Mouse (Mus musculus): ENCODE results near the gene Olfr355. TPM values are rescaled to one million over a fixed set of nuclear protein-coding genes. Genes with fewer than 3 reads are reported as not detected.

Olfr355 gene
- not detected in 2 replicates for polyA plus RNA-seq (2014; fragmentation: Nextera tagmentation; extraction: Ambion mirVana)

GRCm38 (mm10) chr2:36928797-36929196, at the start of gene Olfr355:
Olfr355 (minus strand) TSS chr2:36928897.
- Histone ChIP-seq H3K9ac (ENCODE audit: low read length) (no peak within 1 kb of the TSS), H3K27me3 (replicated peaks; ENCODE audit: control insufficient read depth, insufficient read depth, low read length) (no peaks in the 10 kb centered on the region), H3K36me3 (ENCODE audit: control insufficient read depth, insufficient read depth, low read length) (no peaks in the 10 kb centered on the region), H3K9me3 (ENCODE audit: control insufficient read depth, low read length) (no peaks in the 10 kb centered on the region), H3K27ac (ENCODE audit: low read depth) (no peak within 1 kb of the TSS), H3K4me2 (ENCODE audit: low read length) (no peak within 1 kb of the TSS), H3K4me3 (ENCODE audit: low read depth, low read length) (no peak within 1 kb of the TSS), H3K4me1 (replicated peaks; ENCODE audit: control insufficient read depth, insufficient read depth, low read length) (no peaks in the 10 kb centered on the region)
- ATAC-seq (replicated peaks; ENCODE audit: low FRiP score, low TSS enrichment, low read depth) = no peak
- no peak for DNase-seq (ENCODE audit: low spot score)

- 70% methylated on average over 2 of the region's 2 CpGs for WGBS
Observed at GRCm38 (mm10) chr2:36936821-36937220, 8.1 kb upstream of the Olfr355 start, which contains the start of gene Olfr356. Olfr356 (plus strand) TSS chr2:36937121.

GRCm38 (mm10) chr2:36905380-36905779, 23.3 kb downstream of the Olfr355 start, which contains the start of gene Olfr354:
Olfr354 (plus strand) TSS chr2:36905680.
- H3K27ac ChIP-seq (ENCODE audit: low read depth) = no peak within 1 kb of the TSS
- H3K27me3 ChIP-seq (replicated peaks; ENCODE audit: control insufficient read depth, insufficient read depth, low read length) = no peaks in the 10 kb centered on the region
- H3K4me3 ChIP-seq (ENCODE audit: low read depth, low read length) = no peak within 1 kb of the TSS
- no peak for ATAC-seq (replicated peaks; ENCODE audit: low FRiP score, low TSS enrichment, low read depth)
- H3K36me3 ChIP-seq (ENCODE audit: control insufficient read depth, insufficient read depth, low read length) = no peaks in the 10 kb centered on the region
- no peaks in the 10 kb centered on the region for H3K9me3 ChIP-seq (ENCODE audit: control insufficient read depth, low read length)
- H3K9ac ChIP-seq (ENCODE audit: low read length) = no peak within 1 kb of the TSS
- no peak for DNase-seq (ENCODE audit: low spot score)
- no peaks in the 10 kb centered on the region for H3K4me1 ChIP-seq (replicated peaks; ENCODE audit: control insufficient read depth, insufficient read depth, low read length)
- no peak within 1 kb of the TSS for H3K4me2 ChIP-seq (ENCODE audit: low read length)

More at GRCm38 (mm10) chr2:36936821-36937220, 8.1 kb upstream of the Olfr355 start, which contains the start of gene Olfr356:
- ATAC-seq (replicated peaks; ENCODE audit: low FRiP score, low TSS enrichment, low read depth) (no peak), DNase-seq (ENCODE audit: low spot score) (no peak)
- Histone ChIP-seq H3K9ac (ENCODE audit: low read length) (no peak within 1 kb of the TSS), H3K4me3 (ENCODE audit: low read depth, low read length) (no peak within 1 kb of the TSS), H3K4me2 (ENCODE audit: low read length) (no peak within 1 kb of the TSS), H3K27ac (ENCODE audit: low read depth) (no peak within 1 kb of the TSS), H3K4me1 (replicated peaks; ENCODE audit: control insufficient read depth, insufficient read depth, low read length) (no peaks in the 10 kb centered on the region), H3K36me3 (ENCODE audit: control insufficient read depth, insufficient read depth, low read length) (no peaks in the 10 kb centered on the region), H3K27me3 (replicated peaks; ENCODE audit: control insufficient read depth, insufficient read depth, low read length) (no peaks in the 10 kb centered on the region), H3K9me3 (ENCODE audit: control insufficient read depth, low read length) (no peaks in the 10 kb centered on the region)

GRCm38 (mm10) chr2:36897114-36897513, 31.6 kb downstream of the Olfr355 start:
- Histone ChIP-seq H3K4me3 (ENCODE audit: low read depth, low read length) (no peak overlapping the region), H3K4me2 (ENCODE audit: low read length) (no peak overlapping the region), H3K4me1 (replicated peaks; ENCODE audit: control insufficient read depth, insufficient read depth, low read length) (no peaks in the 10 kb centered on the region), H3K9ac (ENCODE audit: low read length) (no peak overlapping the region), H3K9me3 (ENCODE audit: control insufficient read depth, low read length) (no peaks in the 10 kb centered on the region), H3K27me3 (replicated peaks; ENCODE audit: control insufficient read depth, insufficient read depth, low read length) (no peaks in the 10 kb centered on the region), H3K27ac (ENCODE audit: low read depth) (no peak overlapping the region), H3K36me3 (ENCODE audit: control insufficient read depth, insufficient read depth, low read length) (no peaks in the 10 kb centered on the region)
- ATAC-seq (replicated peaks; ENCODE audit: low FRiP score, low TSS enrichment, low read depth) (no peak), DNase-seq (ENCODE audit: low spot score) (no peak)

DNA sequence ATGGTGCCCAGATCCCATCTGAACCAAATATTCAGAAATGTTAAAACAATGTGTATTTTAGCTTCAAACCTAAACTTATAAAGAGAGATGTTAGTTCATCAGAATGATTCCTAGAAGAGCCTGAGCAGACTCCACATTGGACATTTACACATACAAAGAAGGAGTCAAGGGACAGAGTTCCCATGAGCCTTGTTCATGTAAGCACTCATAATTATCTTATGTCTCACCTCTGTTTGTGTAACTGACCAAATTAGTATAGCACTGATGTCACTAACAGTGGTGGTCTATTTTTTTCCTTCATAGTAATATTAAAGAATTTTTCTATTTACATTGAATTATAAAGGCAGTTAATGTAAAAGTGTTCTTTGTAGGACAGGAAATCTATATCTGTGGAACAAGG, 35.9 kb downstream of the Olfr355 start, which contains the start of gene Olfr353:
Gene Olfr353 (minus strand): TSS at position 101 of the 400 bp plus-strand sequence.
- Histone ChIP-seq H3K9me3 (ENCODE audit: control insufficient read depth, low read length) (no peaks in the 10 kb centered on the region), H3K9ac (ENCODE audit: low read length) (no peak within 1 kb of the TSS), H3K27me3 (replicated peaks; ENCODE audit: control insufficient read depth, insufficient read depth, low read length) (no peaks in the 10 kb centered on the region), H3K4me3 (ENCODE audit: low read depth, low read length) (no peak within 1 kb of the TSS), H3K36me3 (ENCODE audit: control insufficient read depth, insufficient read depth, low read length) (no peaks in the 10 kb centered on the region), H3K4me2 (ENCODE audit: low read length) (no peak within 1 kb of the TSS), H3K27ac (ENCODE audit: low read depth) (no peak within 1 kb of the TSS), H3K4me1 (replicated peaks; ENCODE audit: control insufficient read depth, insufficient read depth, low read length) (no peaks in the 10 kb centered on the region)
- ATAC-seq (replicated peaks; ENCODE audit: low FRiP score, low TSS enrichment, low read depth) = no peak
- no peak for DNase-seq (ENCODE audit: low spot score)

Other genes with a start within 250 kb of the Olfr355 start
- gene Olfr346, start 243.1 kb downstream of the Olfr355 start, polyA plus RNA-seq (2014; fragmentation: Nextera tagmentation; extraction: Ambion mirVana) = not detected in 2 replicates
- not detected in 2 replicates for gene Olfr347, start 197.0 kb downstream of the Olfr355 start, polyA plus RNA-seq (2014; fragmentation: Nextera tagmentation; extraction: Ambion mirVana)
- gene Olfr348, start 144.6 kb downstream of the Olfr355 start, polyA plus RNA-seq (2014; fragmentation: Nextera tagmentation; extraction: Ambion mirVana) = not detected in 2 replicates
- not detected in 2 replicates for gene Olfr50, start 138.4 kb downstream of the Olfr355 start, polyA plus RNA-seq (2014; fragmentation: Nextera tagmentation; extraction: Ambion mirVana)
- not detected in 2 replicates for gene Olfr3, start 111.9 kb downstream of the Olfr355 start, polyA plus RNA-seq (2014; fragmentation: Nextera tagmentation; extraction: Ambion mirVana)
- gene Olfr350, start 82.6 kb downstream of the Olfr355 start, polyA plus RNA-seq (2014; fragmentation: Nextera tagmentation; extraction: Ambion mirVana) = not detected in 2 replicates
- not detected in 2 replicates for gene Olfr351, start 66.2 kb downstream of the Olfr355 start, polyA plus RNA-seq (2014; fragmentation: Nextera tagmentation; extraction: Ambion mirVana)
- not detected in 2 replicates for gene Olfr352, start 60.4 kb downstream of the Olfr355 start, polyA plus RNA-seq (2014; fragmentation: Nextera tagmentation; extraction: Ambion mirVana)
- not detected in 2 replicates for gene Olfr353, start 36.0 kb downstream of the Olfr355 start, polyA plus RNA-seq (2014; fragmentation: Nextera tagmentation; extraction: Ambion mirVana)
- gene Olfr354, start 23.2 kb downstream of the Olfr355 start, polyA plus RNA-seq (2014; fragmentation: Nextera tagmentation; extraction: Ambion mirVana) = not detected in 2 replicates
- gene Olfr356, start 8.2 kb upstream of the Olfr355 start, polyA plus RNA-seq (2014; fragmentation: Nextera tagmentation; extraction: Ambion mirVana) = not detected in 2 replicates
- gene Olfr357, start 64.9 kb upstream of the Olfr355 start, polyA plus RNA-seq (2014; fragmentation: Nextera tagmentation; extraction: Ambion mirVana) = not detected in 2 replicates
- gene Olfr358, start 80.4 kb upstream of the Olfr355 start, polyA plus RNA-seq (2014; fragmentation: Nextera tagmentation; extraction: Ambion mirVana) = not detected in 2 replicates
- gene Olfr360, start 136.8 kb upstream of the Olfr355 start, polyA plus RNA-seq (2014; fragmentation: Nextera tagmentation; extraction: Ambion mirVana) = not detected in 2 replicates
- gene Olfr361, start 160.4 kb upstream of the Olfr355 start, polyA plus RNA-seq (2014; fragmentation: Nextera tagmentation; extraction: Ambion mirVana) = not detected in 2 replicates
- gene Olfr362, start 189.0 kb upstream of the Olfr355 start, polyA plus RNA-seq (2014; fragmentation: Nextera tagmentation; extraction: Ambion mirVana) = not detected in 2 replicates
- gene Olfr364-ps1, start 210.4 kb upstream of the Olfr355 start, polyA plus RNA-seq (2014; fragmentation: Nextera tagmentation; extraction: Ambion mirVana) = not detected in 2 replicates